Mouse (Mus musculus) heart, postnatal 0 days (tissue): ENCODE results near the gene Lats1. TPM values are rescaled to one million over a fixed set of nuclear protein-coding genes. Genes with fewer than 3 reads are reported as not detected.

Experiments used
- ATAC-seq: fragments of 200-750 bp; cut with Nextera tagmentation; 2 replicates; pipeline ENCODE4 v1.8.0; 2017; ENCODE audit warnings: low read depth, moderate number of reproducible peaks, moderate library complexity; ENCODE audit not compliant: insufficient read depth
- DNase-seq: peaks from one replicate; pipeline ENCODE4 v3.0.0-alpha.2; 2016; ENCODE audit warnings: low spot score
- H3K27ac ChIP-seq: fragments of 300-500 bp; sonication (generic); 2 replicates; pipeline ENCODE4 v1.5.1; 2014; ENCODE audit warnings: low read depth, mild to moderate bottlenecking
- H3K27me3 ChIP-seq: fragments of 300-500 bp; sonication (generic); 2 replicates; pipeline ENCODE4 v1.6.1; 2014; ENCODE audit warnings: low read length, mixed read lengths; ENCODE audit not compliant: control insufficient read depth, insufficient read depth
- H3K36me3 ChIP-seq: fragments of 300-500 bp; sonication (generic); replicated peaks from 2 replicates; pipeline ENCODE4 v1.6.1; 2014; ENCODE audit warnings: low read length, mixed read lengths; ENCODE audit not compliant: control insufficient read depth, insufficient read depth
- H3K4me1 ChIP-seq: fragments of 300-500 bp; sonication (generic); 2 replicates; pipeline ENCODE4 v1.6.1; 2014; ENCODE audit warnings: antibody characterized with exemption; ENCODE audit not compliant: control insufficient read depth, insufficient read depth
- H3K4me2 ChIP-seq: fragments of 300-500 bp; sonication (generic); 2 replicates; pipeline ENCODE4 v1.6.1; 2014; ENCODE audit warnings: low read depth, mild to moderate bottlenecking, low read length, moderate library complexity
- H3K4me3 ChIP-seq: fragments of 300-500 bp; sonication (generic); 2 replicates; pipeline ENCODE4 v1.5.1; 2014; ENCODE audit warnings: low read depth, low read length
- H3K9ac ChIP-seq: fragments of 300-500 bp; sonication (generic); replicated peaks from 2 replicates; pipeline ENCODE4 v1.6.1; 2014; ENCODE audit warnings: low read depth, low read length, mixed read lengths
- H3K9me3 ChIP-seq: fragments of 300-500 bp; sonication (generic); replicated peaks from 2 replicates; pipeline ENCODE4 v1.6.1; 2016; ENCODE audit warnings: low read length; ENCODE audit not compliant: control insufficient read depth
- CTCF ChIP-seq: IDR thresholded peaks from 2 replicates; pipeline ENCODE4 v1.5.1; 2016; ENCODE audit warnings: antibody characterized with exemption, control low read depth, low read depth
- EP300 ChIP-seq: IDR thresholded peaks from 2 replicates; pipeline ENCODE4 v1.6.1; 2016; ENCODE audit warnings: antibody characterized with exemption, low read depth
- WGBS: fragments of 180-500 bp; shearing (Covaris S2); extraction: QIAGEN DNeasy Blood & Tissue Kit; methylation state at CpG from one replicate; pipeline ENCODE4 v1.1.7; 2014; 5-methylcytosine and 5-hydroxymethylcytosine counted together
- polyA plus RNA-seq: library from polyadenylated mRNA; unstranded; fragments of >200 nt; fragmentation: Nextera tagmentation; extraction: Ambion mirVana; gene quantifications from 2 replicates; pipeline ENCODE4 v1.2.1, GENCODE M21; 2015
- total RNA-seq: library from RNA; depleted of rRNA; stranded (reverse); fragments of >200 nt; gene quantifications from 2 replicates; pipeline ENCODE4 v1.2.3, GENCODE M21; 2014; ENCODE audit warnings: low replicate concordance

The Lats1 gene
- total and polyA plus RNA-seq, 2 experiments from 2014 or later = 2.1 to 12.2 TPM

DNA sequence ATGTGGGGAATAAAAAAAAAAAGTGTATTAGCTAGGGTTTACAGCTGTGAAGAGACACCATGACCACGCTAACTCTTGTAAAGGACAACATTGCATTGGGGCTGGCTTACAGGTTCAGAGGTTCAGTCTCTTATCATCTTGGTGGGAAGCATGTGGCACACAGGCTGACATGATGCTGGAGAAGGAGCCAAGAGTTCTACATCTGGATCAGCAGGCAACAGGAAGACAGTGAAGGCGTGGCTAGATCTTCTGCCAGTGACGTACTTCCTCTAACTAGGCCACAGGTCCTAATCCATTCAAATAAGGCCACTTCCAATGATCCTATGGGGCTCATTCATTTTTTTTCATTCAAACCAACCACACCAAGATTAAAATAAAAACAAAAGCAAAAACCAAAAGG, 19.1 kb downstream of the Lats1 start:
- no peak overlapping the region for H3K4me2 ChIP-seq
- no peaks in the 10 kb centered on the region for H3K9me3 ChIP-seq
- peaks cover 79% of the 10 kb centered on the region for H3K36me3 ChIP-seq
- DNase-seq (no peak), ATAC-seq (no peak)
- H3K4me3 ChIP-seq = no peak overlapping the region
- no peak overlapping the region for H3K9ac ChIP-seq
- TF ChIP-seq EP300 (no peak), CTCF (no peak)
- H3K4me1 ChIP-seq = no peaks in the 10 kb centered on the region
- H3K27ac ChIP-seq = no peak overlapping the region
- WGBS = 63% methylated on average over 3 of the region's 3 CpGs
- H3K27me3 ChIP-seq = no peaks in the 10 kb centered on the region

- H3K4me3 ChIP-seq = no peak overlapping the region
- 81% methylated on average over 6 of the region's 6 CpGs for WGBS
- TF ChIP-seq EP300 (no peak), CTCF (no peak)
- no peak overlapping the region for H3K27ac ChIP-seq
- H3K9me3 ChIP-seq = no peaks in the 10 kb centered on the region
- DNase-seq = no peak
- no peaks in the 10 kb centered on the region for H3K27me3 ChIP-seq
- no peak overlapping the region for H3K4me2 ChIP-seq
- no peaks in the 10 kb centered on the region for H3K4me1 ChIP-seq
- peaks cover 87% of the 10 kb centered on the region for H3K36me3 ChIP-seq
- H3K9ac ChIP-seq = no peak overlapping the region
- no peak for ATAC-seq
These were observed 21.6 kb downstream of the Lats1 start for GRCm38 (mm10) chr10:7702586-7702985.

- TF ChIP-seq EP300 = no peak
- no peak for TF ChIP-seq CTCF
- H3K4me1 ChIP-seq = no peaks in the 10 kb centered on the region
- H3K27me3 ChIP-seq = no peaks in the 10 kb centered on the region
- H3K27ac ChIP-seq = no peak overlapping the region
- DNase-seq = no peak
- no peak for ATAC-seq
- 90% methylated on average over 5 of the region's 5 CpGs for WGBS
- H3K9ac ChIP-seq = no peak overlapping the region
- H3K4me2 ChIP-seq = no peak overlapping the region
- H3K4me3 ChIP-seq = no peak overlapping the region
- peaks cover 85% of the 10 kb centered on the region for H3K36me3 ChIP-seq
- H3K9me3 ChIP-seq = no peaks in the 10 kb centered on the region
These were observed 29.1 kb downstream of the Lats1 start for GRCm38 (mm10) chr10:7710121-7710520.

GRCm38 (mm10) chr10:7712506-7712905, 31.5 kb downstream of the Lats1 start:
- DNase-seq = no peak
- Histone ChIP-seq H3K27me3 (no peaks in the 10 kb centered on the region), H3K4me3 (no peak overlapping the region), H3K9me3 (no peaks in the 10 kb centered on the region), H3K4me1 (no peaks in the 10 kb centered on the region), H3K9ac (no peak overlapping the region), H3K27ac (no peak overlapping the region), H3K36me3 (peaks cover 69% of the 10 kb centered on the region), H3K4me2 (no peak overlapping the region)
- no peak for TF ChIP-seq EP300
- TF ChIP-seq CTCF = no peak
- WGBS = 82% methylated on average over 13 of the region's 13 CpGs
- ATAC-seq = no peak

- H3K4me2 ChIP-seq = no peak overlapping the region
- DNase-seq = no peak
- no peaks in the 10 kb centered on the region for H3K27me3 ChIP-seq
- no peak for TF ChIP-seq CTCF
- no peak for TF ChIP-seq EP300
- H3K4me3 ChIP-seq = no peak overlapping the region
- 78% methylated on average over 7 of the region's 7 CpGs for WGBS
- H3K27ac ChIP-seq = no peak overlapping the region
- no peaks in the 10 kb centered on the region for H3K9me3 ChIP-seq
- ATAC-seq = no peak
- H3K4me1 ChIP-seq = no peaks in the 10 kb centered on the region
- peaks cover 48% of the 10 kb centered on the region for H3K36me3 ChIP-seq
- H3K9ac ChIP-seq = no peak overlapping the region
These were observed 34.0 kb downstream of the Lats1 start for GRCm38 (mm10) chr10:7715056-7715455.

- WGBS = under 1% methylated on average over 49 of the region's 49 CpGs
- H3K9ac ChIP-seq = peak within 1 kb of the TSS; percentile 82
These were observed 44.9 kb downstream of the Lats1 start, which contains the start of gene Katna1 for GRCm38 (mm10) chr10:7725751-7726500. Katna1 (plus strand) TSS chr10:7726000.

More at GRCm38 (mm10) chr10:7725751-7726500, 44.9 kb downstream of the Lats1 start, which contains the start of gene Katna1:
- H3K4me3 ChIP-seq = peak within 1 kb of the TSS; percentile 99
- H3K4me1 ChIP-seq = peaks cover 12% of the 10 kb centered on the region
- TF ChIP-seq EP300 (no peak), CTCF (no peak)
- ATAC-seq (peak; percentile 100), DNase-seq (peak; percentile 97)
- no peaks in the 10 kb centered on the region for H3K27me3 ChIP-seq
- no peaks in the 10 kb centered on the region for H3K9me3 ChIP-seq
- H3K27ac ChIP-seq = peak within 1 kb of the TSS; percentile 76
- H3K36me3 ChIP-seq = no peaks in the 10 kb centered on the region
- peak within 1 kb of the TSS; percentile 77 for H3K4me2 ChIP-seq
